Mouse (Mus musculus) E14TG2a.4 (cell line): ENCODE data around the gene 1700042G07Rik.

Experiments
- CTCF ChIP-seq: conservative IDR thresholded peaks from 2 replicates; pipeline ENCODE4 v1.5.1; 2014; ENCODE audit warnings: low read length
- NANOG ChIP-seq: IDR thresholded peaks from 2 replicates; pipeline ENCODE4 v1.6.1; 2014; ENCODE audit warnings: borderline replicate concordance, low read length, mixed read lengths
- POU5F1 ChIP-seq: IDR thresholded peaks from 2 replicates; pipeline ENCODE4 v1.6.1; 2014; ENCODE audit warnings: low read length, borderline replicate concordance

DNA sequence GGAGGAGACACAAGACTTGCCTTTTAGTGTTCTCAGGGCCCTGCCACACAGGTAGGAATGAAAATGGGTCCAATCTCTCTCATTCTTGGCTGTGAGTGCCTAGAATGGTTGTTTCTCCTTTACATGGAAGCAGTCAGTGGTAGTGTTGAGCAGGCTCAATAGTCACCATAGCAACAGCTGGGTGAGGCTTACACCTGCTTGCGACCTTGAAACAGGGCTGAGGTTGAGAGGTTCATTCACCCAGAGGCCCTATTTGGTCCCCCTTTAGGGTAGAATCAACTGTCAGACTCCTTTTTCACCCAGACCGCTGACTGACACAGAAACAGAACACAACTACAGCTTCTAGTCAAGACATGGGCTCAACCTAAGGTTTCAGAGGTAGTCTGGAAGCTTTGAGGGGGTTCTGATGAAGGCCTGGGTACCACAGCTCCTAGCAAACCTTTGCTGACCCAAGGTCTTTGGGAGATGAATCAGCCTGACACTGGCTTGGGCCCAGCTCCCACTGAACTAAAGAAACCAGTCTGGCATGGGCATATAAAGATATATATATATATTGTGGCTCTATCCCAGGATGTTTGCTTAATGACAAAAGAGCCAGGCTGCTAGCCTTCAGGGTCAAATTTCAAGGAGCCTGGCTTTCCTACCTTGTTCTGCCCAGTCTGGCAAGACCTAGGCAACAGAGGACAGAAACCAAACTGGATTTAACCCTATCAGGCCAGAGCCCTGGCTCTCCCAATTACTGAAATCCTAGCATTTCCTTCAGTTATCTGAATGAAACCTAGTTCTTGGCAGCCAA, 8.2 kb upstream of the 1700042G07Rik start:
- TF ChIP-seq CTCF, result no peak
- no peak for TF ChIP-seq NANOG
- no peak for TF ChIP-seq POU5F1
